Mouse (Mus musculus) ES-Bruce4 (cell line): ENCODE measurements around the gene Efcab11.

Experiments
- CTCF ChIP-seq: IDR thresholded peaks from one replicate; pipeline ENCODE4 v1.8.1; 2011; ENCODE audit warnings: low read depth, low read length
- EP300 ChIP-seq: IDR thresholded peaks from 2 replicates; pipeline ENCODE4 v1.6.1; 2011; ENCODE audit warnings: low read depth, low read length; ENCODE audit not compliant: insufficient read depth
- POLR2A ChIP-seq: IDR thresholded peaks from one replicate; pipeline ENCODE4 v1.8.1; 2011; ENCODE audit warnings: low read length; ENCODE audit not compliant: insufficient read depth

- TF ChIP-seq CTCF (no peak), EP300 (no peak), POLR2A (no peak)
These were observed 172.0 kb downstream of the Efcab11 start for GRCm38 (mm10) chr12:99712214-99712613.
